Mouse (Mus musculus) left cerebral cortex, postnatal 25 days (tissue): ENCODE data around the gene C2cd6. TPM values are rescaled to one million over a fixed set of nuclear protein-coding genes. Genes with fewer than 3 reads are reported as not detected.
A peak's percentile ranks its signal among the peaks of the same experiment; 100 is the strongest.

Experiments used
- DNase-seq, 2 experiments: peaks; one replicate each; pipeline ENCODE4 v3.0.0; 2022; ENCODE audit warnings: low spot score in 2 of 2, mixed read lengths in 1 of 2
- intact Hi-C: fragments of 180-260 bp; cut with DNase I; formaldehyde crosslinking; loops from one replicate; pipeline ENCODE4 v1.15.1; 2025
- total RNA-seq, 2 experiments: library from RNA; stranded (reverse); gene quantifications; 2 replicates each; pipeline ENCODE4 v1.2.3; 2021

C2cd6 gene
- total RNA-seq: not detected

GRCm38 (mm10) chr1:59094705-59095104, at the start of gene C2cd6:
Gene C2cd6 (minus strand): TSS chr1:59094900.
- intact Hi-C loops: no loop called here

GRCm38 (mm10) chr1:59142809-59143208, 48.1 kb upstream of the C2cd6 start:
- no peak for DNase-seq
- intact Hi-C loops: loop anchor here (2.0 to 10.0 kb wide), 3 partner anchors 78 to 372 kb away; no protein-coding TSS in a partner anchor

More at GRCm38 (mm10) chr1:59094705-59095104, at the start of gene C2cd6:
- DNase-seq: no peak

GRCm38 (mm10) chr1:59134419-59134818, 39.7 kb upstream of the C2cd6 start:
- DNase-seq: no peak
- intact Hi-C loops: no loop called here

- intact Hi-C loops: no loop called here
Observed at GRCm38 (mm10) chr1:59128879-59129278, 34.2 kb upstream of the C2cd6 start.

GRCm38 (mm10) chr1:59125558-59125957, 30.9 kb upstream of the C2cd6 start:
- no peak for DNase-seq
- intact Hi-C loops: no loop called here

More at GRCm38 (mm10) chr1:59128879-59129278, 34.2 kb upstream of the C2cd6 start:
- DNase-seq: no peak

GRCm38 (mm10) chr1:59119720-59120457, 25.2 kb upstream of the C2cd6 start, which contains the start of gene Tmem237:
Gene Tmem237 (minus strand): TSS chr1:59120408.
- intact Hi-C loops: loop anchor here (1.0 to 2.0 kb wide), 2 partner anchors 117 to 146 kb away; partner anchors contain the start of gene Als2
- DNase-seq: peak; percentile 94 to 97

- no peak for DNase-seq
- intact Hi-C loops: no loop called here
Observed at GRCm38 (mm10) chr1:59110524-59110923, 15.8 kb upstream of the C2cd6 start.

- no peak for DNase-seq
- intact Hi-C loops: loop anchor here (5.0 kb wide), 1 partner anchor 70 kb away; no protein-coding TSS in a partner anchor
Observed at GRCm38 (mm10) chr1:59102071-59102470, 7.4 kb upstream of the C2cd6 start.

GRCm38 (mm10) chr1:59101020-59101419, 6.3 kb upstream of the C2cd6 start:
- intact Hi-C loops: loop anchor here (5.0 kb wide), 1 partner anchor 71 kb away; no protein-coding TSS in a partner anchor
- DNase-seq: peak in 1 of 2 experiments; percentile 53

GRCm38 (mm10) chr1:59070867-59071266, 23.8 kb downstream of the C2cd6 start:
- DNase-seq: no peak
- intact Hi-C loops: no loop called here

GRCm38 (mm10) chr1:59067976-59068375, 26.7 kb downstream of the C2cd6 start:
- DNase-seq: peak in 1 of 2 experiments; percentile 33
- intact Hi-C loops: loop anchor here (10.0 kb wide), 1 partner anchor 77 kb away; no protein-coding TSS in a partner anchor

GRCm38 (mm10) chr1:59063697-59064096, 31.0 kb downstream of the C2cd6 start:
- no peak for DNase-seq
- intact Hi-C loops: loop anchor here (10.0 kb wide), 1 partner anchor 81 kb away; no protein-coding TSS in a partner anchor

GRCm38 (mm10) chr1:59056955-59057354, 37.7 kb downstream of the C2cd6 start:
- intact Hi-C loops: no loop called here

GRCm38 (mm10) chr1:59051306-59051705, 43.4 kb downstream of the C2cd6 start:
- DNase-seq: no peak
- intact Hi-C loops: no loop called here

More at GRCm38 (mm10) chr1:59056955-59057354, 37.7 kb downstream of the C2cd6 start:
- DNase-seq: no peak

GRCm38 (mm10) chr1:59037723-59038122, 57.0 kb downstream of the C2cd6 start:
- DNase-seq: no peak
- intact Hi-C loops: no loop called here

GRCm38 (mm10) chr1:59021556-59021955, 73.1 kb downstream of the C2cd6 start:
- intact Hi-C loops: no loop called here
- DNase-seq: no peak

- no peak for DNase-seq
- intact Hi-C loops: loop anchor here (10.0 kb wide), 1 partner anchor 136 kb away; no protein-coding TSS in a partner anchor
Observed at GRCm38 (mm10) chr1:59009250-59009649, 85.5 kb downstream of the C2cd6 start.
